Mouse (Mus musculus) left cerebral cortex, adult 11 months (tissue): Measurements from ENCODE around the gene Dolk.

Source experiments
- DNase-seq: peaks from one replicate; pipeline ENCODE4 v3.0.0; 2022; ENCODE audit warnings: low spot score

The Dolk gene

DNA sequence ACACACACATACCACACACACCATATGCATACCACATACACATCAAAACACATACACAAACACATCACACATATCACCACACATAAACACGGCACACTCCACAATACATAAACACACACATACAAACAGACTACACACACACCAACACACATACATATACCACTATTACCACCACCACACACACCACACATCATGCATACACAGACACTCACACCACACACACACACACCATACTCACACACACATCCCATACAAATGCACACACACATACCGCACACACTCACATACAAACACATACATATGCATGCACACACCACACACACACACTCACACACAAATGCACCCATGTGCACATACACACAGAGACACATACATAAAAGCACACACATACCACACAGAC lies 18.7 kb downstream of the Dolk start:
- DNase-seq, result no peak

- DNase-seq, result no peak
Observed at GRCm38 (mm10) chr2:30266392-30266941, 19.7 kb downstream of the Dolk start.

DNA sequence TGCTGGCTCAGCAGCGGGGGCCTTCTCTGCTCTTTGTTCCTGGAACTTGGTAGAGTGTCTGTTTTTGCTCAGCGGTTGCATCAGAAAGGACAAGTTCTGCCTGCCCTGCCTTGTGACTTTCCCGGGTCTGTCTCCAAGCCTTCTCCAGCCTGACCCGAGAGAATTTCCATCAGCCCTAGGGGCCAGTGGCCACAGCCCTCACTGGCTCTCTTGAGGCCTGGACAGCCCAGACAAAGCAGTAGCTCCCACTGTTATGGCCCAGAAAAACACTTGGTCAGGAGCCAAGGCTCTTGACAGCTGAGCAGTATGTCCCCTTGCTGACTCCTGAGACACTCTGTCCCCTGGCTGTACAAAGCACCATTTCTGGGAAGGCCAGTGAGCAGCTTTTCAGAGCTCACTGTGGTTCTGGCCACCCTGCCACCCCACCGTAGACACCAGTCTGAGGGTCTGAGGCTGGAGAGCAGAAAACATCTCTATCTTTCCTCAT lies 20.3 kb downstream of the Dolk start, which contains the start of gene Phyhd1:
TSS of gene Phyhd1 (plus strand) at position 437 of the 487 bp plus-strand sequence.
- DNase-seq, result peak; percentile 74

GRCm38 (mm10) chr2:30264671-30265519 lies 21.2 kb downstream of the Dolk start:
- no peak for DNase-seq

DNA sequence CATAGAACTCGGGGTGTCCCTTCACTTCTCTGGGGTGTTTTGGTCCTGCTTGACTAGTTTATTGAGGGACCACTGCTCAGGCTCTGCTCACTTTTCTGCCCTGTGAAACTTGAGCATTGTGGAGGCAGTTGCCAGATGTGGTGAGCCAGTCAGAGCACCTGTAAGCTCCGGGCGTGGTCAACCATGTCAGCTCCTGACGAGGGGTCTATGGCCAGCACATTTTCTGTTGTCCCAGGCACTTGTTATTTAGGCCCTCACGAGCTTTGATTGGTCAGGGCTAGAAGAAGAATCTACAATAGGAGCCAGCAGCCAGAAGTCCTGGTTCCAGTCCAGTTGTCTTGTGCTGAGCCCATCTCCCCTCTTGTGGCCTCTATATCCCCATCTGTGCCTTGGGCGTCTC lies 22.3 kb downstream of the Dolk start:
- no peak for DNase-seq

- no peak for DNase-seq
Observed at GRCm38 (mm10) chr2:30262840-30263441, 23.2 kb downstream of the Dolk start.

GRCm38 (mm10) chr2:30261921-30262839 lies 24.0 kb downstream of the Dolk start:
- DNase-seq, result no peak

DNA sequence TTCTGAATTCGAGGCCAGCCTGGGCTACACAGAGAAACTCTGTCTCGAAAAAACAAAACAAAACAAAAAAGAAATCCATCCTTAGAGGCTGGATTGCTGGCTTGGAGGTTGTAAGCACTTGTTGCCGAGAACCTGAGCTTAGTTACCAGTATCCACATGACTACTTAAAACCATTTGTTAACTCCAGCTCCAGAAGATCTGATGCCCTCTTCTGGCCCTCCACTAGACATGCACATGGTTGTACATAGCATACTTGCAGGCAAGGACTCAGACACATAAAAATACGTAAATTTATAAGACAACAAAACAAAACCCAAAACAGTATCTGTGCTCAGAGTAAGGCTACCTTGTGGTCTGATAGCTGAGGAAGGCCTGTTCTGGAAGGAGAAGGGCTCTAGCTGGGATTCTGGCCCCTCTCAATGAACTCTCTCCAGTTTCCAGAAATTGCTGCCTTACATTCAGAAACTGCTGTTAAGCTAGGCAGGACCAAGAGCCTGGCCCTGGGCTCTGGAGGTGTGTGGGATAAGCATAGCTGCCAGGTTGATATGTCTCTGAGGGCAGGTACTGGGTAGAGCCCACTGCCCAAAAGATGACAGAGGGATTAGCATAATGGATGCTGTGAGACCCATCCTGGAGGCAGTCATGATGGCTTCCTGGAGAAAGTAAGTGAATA lies 24.9 kb downstream of the Dolk start:
- DNase-seq, result no peak

- DNase-seq, result no peak
Observed at GRCm38 (mm10) chr2:30259131-30260064, 26.7 kb downstream of the Dolk start.

- no peak for DNase-seq
Observed at GRCm38 (mm10) chr2:30258600-30258999, 27.5 kb downstream of the Dolk start.

- no peak for DNase-seq
Observed at GRCm38 (mm10) chr2:30257699-30258460, 28.3 kb downstream of the Dolk start.

- DNase-seq, result no peak
Observed at GRCm38 (mm10) chr2:30256616-30257350, 29.4 kb downstream of the Dolk start.

GRCm38 (mm10) chr2:30255631-30256395 lies 30.3 kb downstream of the Dolk start:
- no peak for DNase-seq

GRCm38 (mm10) chr2:30253809-30254208 lies 32.3 kb downstream of the Dolk start:
- DNase-seq, result no peak

DNA sequence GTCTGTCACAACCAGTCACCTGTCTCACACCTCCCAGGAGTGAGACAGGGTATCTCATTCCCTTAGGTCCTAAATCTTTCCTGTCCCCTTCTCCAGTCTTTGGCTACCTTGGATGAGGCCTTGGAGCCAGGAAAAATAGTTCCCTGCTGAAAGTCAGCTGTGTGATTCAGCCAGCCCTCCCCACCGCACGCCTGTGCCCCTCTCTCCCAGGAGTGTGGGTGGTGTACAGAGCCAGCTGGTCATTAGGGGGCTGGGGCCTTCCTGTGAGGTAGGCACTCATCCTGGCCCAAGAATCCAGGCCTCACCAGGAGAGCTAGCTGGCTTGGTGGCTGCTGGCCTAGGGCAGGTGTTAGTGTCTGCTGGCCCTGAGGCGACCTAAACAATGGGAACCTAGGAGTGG lies 33.6 kb downstream of the Dolk start:
- no peak for DNase-seq

DNA sequence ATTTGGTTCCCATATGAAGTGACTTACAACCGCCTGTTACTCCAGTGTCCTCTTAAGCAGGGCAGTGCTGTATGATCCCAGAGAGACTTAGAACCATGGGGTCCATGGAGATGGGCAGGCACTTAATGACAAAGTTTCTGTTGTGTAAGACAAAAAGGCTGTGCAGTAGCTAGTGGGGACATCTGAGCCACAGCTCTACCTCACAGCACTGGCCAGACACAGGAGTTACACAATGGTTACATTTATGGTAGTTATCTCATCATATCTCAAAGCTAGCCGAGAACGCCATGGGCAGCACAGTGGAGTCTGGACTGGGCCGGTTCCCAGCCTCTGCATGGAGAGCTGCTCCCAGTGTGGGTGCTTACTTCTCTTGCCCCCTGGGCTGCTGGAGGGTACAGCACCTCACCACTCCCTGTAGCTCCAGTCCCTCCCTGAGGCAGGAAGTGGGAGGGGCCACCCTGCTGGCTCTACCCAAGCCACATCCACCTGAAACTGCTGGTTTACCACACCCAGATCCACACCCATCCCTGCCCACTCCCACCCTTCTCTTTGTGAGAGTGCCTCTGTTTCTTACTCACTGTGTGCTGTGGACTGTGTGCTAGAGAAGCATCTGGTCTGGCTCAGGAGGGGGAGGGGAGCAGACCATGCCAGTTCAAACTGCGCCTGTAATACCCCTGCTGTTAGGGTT lies 34.6 kb downstream of the Dolk start:
- DNase-seq, result no peak
